Mouse (Mus musculus): ENCODE measurements around the gene Msrb3.

DNA sequence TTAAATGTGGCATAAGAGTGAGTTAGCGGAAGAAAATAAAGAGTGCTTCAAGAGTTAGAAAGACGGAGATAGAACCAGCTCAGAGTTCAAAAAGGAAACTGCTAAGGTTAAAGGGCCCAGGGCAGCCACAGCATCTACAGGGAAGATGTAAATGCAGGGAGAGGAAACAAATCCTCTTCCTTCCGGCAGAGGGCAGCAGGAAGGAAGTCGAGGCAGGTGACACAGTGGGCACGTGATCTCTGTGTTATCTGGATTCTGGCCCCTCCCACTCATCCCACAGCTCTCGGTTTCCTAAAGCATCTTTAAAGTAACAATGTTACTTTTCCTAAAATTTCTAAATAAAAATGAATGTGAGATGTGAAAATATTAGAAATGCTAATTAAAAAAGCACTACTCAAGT lies 99.4 kb downstream of the Msrb3 start:
- TF ChIP-seq CTCF (IDR thresholded peaks at IDR 0.05; ENCODE audit: borderline replicate concordance, insufficient read depth, low read length), result no peak
- TF ChIP-seq POLR2A (IDR thresholded peaks at IDR 0.05; ENCODE audit: low read depth, low read length), result no peak

Measured in embryonic fibroblast, embryonic 13.5 days (primary cell).